Mouse (Mus musculus) adipocyte (in vitro differentiated cells): ENCODE results near the gene Saa1.
"Not testable (repeated sequence)": the region's sequence is repeated elsewhere in the genome, so short reads cannot be mapped to it uniquely, and the experiment has no call there.

ENCODE experiments used
- DNase-seq: peaks from one replicate; pipeline ENCODE4 v3.0.0-alpha.2; 2016; ENCODE audit warnings: low spot score

Saa1 gene

DNA sequence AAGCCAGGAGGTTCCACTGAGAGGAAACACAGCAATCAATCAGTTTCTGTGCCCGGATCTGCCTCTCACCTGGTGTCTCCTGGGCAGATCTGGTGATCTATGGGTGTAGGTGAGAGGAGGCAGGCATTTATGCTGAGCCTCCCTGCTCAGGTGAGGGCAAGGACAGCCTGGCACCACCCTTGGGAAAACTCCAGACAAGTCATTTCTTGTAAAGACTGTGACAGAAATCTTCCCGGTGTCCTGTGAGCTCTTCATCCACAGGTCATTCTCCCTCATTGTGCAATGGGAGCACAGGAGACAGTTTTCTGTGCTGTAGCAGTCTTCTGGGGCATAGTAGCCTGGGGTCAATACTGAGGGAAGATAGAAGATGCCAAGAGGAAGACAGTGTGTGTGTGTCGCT is at the start of gene Saa1:
Gene Saa1, minus strand, starts transcription at position 101 of the 400 bp plus-strand sequence.
- not testable (repeated sequence) for DNase-seq

DNA sequence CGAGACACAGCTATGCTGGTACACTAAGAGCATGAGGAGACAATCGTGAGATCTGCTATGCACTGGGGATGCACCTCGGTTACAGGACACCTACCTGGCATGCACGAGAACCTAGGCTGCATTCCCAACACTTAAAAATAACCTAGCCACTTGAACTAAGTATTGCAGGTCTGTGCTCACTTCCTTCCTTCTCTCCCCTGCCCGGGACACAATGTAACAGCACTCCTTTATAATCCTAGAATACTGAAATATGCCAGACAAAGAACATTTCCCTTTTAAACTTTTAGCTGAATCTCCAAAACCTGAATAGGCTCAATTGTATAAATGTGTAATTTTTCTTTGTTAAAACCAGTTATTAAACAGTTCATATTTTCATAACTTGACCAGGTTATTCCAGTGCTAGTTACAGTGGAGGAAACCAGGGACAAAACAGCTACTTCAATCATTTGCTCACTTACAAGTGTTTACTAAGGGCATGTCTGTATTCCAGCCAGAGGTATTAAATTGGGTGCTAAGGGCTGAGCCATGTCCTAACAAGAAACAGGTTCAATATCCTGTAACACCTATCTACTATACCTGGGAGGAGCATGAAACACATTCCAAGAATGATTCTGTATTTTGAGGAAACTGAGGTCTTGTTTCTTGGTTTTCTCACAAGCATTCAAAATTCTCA is 46.5 kb upstream of the Saa1 start:
- DNase-seq: no peak

DNA sequence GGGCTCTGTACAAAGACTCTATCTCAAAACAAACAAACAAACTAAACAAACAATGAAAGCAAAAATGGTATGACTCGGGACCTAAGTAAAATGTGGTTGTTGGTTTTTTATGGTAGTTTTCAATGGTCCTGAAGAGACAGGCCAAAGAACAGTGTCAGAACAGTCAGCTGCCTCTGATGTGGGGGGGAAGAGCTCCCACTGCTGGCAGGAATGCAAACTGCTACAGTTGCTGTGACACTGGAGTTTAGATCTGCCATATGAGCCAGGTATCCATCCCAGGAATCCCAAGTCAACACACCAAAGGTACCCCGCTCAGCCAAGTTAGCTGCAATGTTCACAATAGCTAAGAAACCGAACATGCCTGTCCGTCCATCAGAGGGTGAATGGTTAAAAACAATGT is 27.9 kb upstream of the Saa1 start:
- peak; percentile 78 for DNase-seq

DNA sequence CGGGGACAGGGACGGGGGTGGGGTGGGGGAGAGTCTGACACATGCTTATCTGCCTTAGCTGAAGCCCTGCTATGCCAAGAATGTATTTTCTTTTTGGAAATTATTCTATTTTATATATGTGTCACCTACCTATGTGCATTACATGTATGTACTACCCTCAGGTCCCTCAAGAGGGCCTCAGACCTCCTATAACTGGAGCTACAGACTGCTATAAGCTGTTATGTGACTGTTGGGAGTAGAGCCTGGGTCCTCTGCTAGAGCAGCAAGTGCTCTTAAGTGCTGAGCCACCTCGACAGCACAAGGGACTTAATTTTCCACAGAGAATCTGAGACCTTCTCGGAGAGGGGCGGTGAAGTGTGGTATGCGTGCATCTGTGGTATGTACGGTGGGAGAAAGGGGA is 25.7 kb upstream of the Saa1 start:
- no peak for DNase-seq

DNA sequence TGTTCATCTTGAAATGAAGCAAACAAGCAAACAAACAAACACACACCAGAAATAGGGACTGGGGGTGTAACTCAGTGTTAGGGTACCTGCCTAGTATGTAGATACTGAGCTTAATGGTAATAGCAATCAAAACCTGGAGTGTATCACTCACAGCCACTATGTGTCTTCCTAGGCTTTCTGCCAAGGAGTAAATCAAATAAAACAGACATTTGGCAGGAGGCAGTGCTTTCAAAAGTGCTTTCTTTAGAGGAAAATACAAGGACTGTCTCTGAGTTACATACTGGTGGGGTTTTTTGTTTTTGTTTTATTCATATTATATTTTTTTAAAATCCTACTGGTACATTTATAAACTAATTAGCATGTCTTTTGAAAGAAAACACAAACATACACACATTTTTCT is 24.6 kb upstream of the Saa1 start:
- DNase-seq: peak; percentile 35

DNA sequence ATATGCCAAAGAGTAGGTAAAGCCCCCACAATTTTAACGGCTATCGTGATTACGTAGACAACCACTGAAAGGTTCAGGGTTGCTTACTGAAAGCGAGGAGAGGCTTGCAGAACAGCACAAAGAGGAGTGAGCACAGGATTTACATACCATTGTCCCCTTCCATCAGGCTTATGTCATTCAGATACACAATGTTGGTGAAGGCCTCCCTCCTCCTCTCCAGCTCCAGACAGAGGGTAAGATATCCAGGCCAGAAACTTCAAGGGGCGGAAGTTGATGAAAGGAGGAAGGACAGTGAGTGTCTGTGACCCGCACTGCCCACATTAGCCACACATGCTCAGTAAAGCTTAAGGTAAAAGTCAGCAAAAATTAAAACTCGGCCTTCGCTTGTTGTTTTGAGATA is 21.9 kb upstream of the Saa1 start:
- DNase-seq: no peak

DNA sequence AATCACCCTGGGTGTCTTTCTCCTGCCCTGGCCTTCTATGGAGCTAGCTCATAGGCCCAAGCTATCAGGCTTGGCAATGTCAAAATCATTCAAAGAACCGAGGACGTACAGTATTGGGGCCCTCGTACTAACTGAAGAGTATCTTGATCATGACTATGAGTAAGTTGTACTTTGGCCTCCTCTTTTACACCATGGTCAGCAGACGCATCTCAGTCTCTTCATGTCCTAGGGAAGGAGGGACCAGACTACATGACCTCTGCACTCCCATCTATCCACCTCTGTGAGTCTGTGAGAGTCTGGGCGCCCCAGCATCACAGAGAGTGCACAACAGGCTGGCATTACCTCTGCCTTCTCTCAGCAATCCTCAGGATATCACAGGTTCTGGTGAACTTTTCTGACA is 19.8 kb upstream of the Saa1 start:
- DNase-seq: no peak

DNA sequence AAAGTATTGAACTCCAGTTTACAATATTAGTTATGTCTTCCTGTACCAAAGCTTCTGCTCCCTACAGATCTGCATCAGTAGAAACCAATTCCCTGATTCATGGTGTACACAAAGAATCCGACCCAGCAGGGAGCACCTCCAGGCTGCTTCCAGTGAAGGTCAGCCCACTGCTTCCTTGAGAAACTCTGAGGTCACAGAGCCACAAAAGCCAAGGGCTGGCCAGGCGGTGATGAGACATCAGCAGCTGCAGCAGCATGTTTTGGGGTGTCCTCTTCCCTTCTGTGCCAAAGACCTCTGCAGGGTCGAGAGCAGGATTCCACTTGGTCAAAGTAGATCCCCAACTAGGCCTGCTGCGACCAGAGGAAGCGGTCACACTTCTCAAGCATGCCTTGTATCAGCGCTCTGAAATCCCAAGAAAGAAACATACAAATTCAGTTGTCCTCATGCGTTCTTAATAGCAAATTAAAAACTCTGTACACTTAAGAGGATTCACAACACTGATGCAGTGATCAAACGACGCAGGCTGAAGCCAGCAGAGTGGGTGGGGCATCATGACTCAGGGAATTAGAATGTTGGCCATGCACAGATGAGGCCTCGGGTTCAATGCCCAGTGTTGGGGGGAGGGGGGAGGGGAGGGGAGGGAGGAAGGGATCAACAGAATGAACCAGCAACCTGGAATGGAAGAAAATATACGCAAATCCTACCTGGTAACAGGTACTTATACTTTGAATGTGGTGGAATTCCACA is 18.4 kb upstream of the Saa1 start:
- DNase-seq: no peak

DNA sequence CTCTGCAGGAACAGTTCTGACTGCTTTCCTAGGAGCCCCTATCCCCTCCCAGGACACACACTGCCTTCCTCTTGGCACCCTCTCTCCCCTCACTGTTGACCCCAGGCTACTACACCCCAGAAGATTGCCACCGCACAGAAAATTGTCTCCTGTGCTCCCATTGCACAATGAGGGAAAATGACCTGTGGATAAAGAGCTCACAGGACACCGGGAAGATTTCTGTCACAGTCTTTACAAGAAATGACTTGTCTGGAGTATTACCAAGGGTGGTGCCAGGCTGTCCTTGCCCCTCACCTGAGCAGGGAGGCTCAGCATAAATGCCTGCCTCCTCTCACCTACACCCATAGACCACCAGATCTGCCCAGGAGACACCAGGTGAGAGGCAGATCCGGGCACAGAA is 8.7 kb upstream of the Saa1 start, which contains the start of gene Saa2:
Gene Saa2, plus strand, starts transcription at position 301 of the 400 bp plus-strand sequence.
- no peak for DNase-seq

DNA sequence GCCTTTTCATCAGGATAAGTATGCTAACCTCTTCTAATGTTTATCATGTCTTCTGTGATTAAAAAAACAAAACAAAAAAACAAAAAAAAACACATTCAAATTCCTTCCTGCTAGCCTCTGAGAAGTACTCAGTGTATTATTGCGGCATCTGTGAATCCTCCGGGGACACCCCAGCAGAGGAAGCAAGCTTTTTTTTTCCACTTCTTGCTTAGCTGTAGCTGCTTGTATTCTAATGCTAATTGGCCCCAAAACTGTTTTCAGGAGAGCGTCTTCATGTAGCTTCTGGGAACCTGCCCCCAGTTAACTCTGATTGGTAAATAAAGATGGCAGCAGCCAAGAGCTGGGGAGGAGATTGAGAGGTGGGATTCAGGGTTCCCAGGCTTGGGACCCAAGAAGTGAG is 5.7 kb upstream of the Saa1 start:
- DNase-seq: peak; percentile 70

DNA sequence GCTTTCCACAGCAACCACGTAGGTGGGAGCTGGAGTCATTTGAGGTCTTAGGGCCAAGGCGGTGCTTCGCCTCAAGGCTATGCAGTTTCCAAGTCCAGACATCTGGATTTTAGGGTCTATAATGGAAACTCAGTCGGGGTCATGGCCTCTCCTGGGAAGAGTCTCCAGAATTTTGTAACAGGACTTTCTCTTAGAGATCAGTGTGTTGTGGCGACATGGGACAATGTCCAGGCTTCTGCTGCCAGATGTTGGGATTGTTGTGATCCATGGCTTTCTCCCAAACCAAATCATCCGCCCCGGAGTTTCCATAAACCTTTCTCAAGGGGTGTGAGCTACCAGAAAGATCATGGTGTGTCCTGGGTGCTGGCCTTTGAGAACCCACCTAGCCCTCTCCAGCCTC is 3.6 kb upstream of the Saa1 start:
- DNase-seq: peak; percentile 80

DNA sequence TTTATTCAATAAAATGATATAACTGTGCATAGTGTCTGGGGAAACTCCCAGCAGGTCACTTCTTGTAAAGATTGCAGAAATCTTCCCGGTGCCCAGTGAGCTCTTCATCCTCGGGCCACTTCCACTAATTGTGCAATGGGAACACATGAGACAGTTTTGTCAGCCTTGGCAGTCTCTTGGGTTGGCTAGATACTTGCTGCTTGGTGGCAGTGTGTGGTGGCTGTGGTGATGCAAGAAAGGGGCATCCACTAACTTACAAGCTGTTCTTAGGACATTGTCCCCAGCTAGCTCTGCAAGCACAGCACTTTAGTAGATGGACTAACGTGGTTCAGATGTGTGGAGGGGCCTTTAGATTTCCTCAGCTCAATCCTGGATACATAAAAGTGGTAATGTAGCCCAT is 3.0 kb upstream of the Saa1 start:
- DNase-seq: peak; percentile 91

DNA sequence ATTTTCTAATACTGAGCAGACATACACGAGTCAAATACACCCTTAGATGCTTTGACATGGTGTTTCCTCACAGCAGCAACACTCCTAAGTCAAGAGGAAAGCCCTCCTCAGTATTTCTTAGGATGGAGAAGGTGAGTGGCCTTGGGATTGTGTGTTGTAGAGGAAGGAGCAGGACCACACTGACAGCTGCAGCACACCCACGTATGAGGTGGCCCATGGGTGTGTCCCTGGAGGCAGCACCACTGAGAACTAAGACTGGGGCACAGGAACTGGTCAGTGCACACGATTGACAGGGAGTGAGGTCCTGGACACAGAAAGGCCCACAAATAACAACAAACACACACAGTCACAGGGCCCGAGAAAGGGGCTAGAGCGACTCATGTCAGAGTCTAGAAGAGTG is 2.7 kb downstream of the Saa1 start:
- DNase-seq: not testable (repeated sequence)

DNA sequence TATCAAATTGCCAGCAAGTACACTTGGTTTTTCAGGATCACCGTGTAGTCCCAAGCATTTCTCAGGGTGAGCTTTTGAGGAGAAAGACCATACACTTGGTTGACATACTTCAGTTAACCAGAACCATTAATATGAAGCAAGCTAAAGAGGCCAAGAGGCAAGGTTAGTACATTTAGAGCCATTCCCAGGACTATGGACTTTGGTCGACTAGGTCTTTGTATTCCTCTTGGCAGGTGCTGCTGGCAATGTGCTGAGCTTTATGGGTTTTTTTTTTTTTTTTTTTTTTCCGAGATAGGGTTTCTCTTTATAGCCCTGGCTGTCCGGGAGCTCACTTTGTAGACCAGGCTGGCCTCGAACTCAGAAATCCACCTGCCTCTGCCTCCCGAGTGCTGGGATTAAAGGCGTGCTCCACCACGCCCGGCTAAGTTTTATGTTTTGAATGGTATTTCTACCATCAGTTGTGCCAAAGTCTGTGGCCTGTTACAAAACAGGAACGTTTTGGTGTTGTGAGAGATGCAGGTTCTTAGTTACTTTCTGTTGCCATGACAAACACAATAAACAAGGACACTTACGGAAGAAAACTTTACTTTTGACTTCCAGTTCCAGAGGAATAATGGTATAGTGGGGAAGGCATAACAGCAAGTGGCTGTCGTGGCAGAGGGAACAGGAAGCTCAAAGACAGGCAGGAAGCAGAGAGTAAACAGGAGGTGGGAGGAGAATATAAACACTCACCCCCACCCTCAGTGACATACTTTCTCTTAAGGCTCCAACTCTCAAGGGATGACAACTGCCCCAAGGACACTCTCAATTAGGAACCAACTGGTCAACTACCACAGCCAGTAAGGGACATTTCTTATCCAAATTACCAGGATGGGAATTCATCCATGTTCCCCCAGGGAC is 4.0 kb downstream of the Saa1 start:
- no peak for DNase-seq

DNA sequence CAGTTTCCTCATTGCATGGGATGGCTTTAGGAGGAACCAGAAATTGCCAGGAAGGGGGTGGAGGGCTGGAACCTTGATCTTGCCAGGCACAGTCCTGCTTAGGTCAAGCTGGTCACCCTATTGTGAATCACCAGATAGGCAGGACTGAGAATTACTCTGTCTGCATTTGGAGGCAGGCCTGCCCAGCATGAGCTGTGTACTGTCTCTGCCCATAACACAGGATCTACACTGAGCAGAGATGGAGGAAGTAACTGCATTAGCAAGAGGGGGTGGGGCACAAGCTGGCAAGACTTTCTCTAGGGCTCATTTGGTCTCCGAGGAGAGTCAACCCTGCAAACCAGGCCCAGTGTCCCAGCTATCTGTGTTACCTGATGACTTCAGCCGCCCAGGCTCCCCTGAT is 7.8 kb downstream of the Saa1 start:
- DNase-seq: no peak

DNA sequence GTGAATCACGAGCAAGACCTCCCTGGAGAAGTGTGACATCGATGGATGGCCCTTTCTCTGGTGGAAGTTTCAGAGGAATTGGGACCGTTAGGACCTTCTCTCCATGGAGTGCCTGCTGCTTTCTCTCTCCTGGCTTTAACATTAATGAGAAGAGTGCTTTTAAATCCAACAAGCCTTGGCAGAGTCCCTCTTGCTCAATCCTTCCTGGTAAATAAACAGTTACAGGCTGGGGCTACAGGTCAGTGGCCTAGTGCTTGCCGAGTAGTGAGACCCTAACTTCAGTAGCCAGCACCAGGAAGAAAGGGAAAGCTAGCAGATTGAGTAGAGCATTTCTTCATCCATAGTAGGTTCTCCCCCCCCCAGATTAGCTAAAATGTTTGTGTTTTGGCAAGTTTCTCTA is 10.3 kb downstream of the Saa1 start, which contains the start of gene Saa4:
Gene Saa4, minus strand, starts transcription at position 146 of the 400 bp plus-strand sequence.
- no peak for DNase-seq

DNA sequence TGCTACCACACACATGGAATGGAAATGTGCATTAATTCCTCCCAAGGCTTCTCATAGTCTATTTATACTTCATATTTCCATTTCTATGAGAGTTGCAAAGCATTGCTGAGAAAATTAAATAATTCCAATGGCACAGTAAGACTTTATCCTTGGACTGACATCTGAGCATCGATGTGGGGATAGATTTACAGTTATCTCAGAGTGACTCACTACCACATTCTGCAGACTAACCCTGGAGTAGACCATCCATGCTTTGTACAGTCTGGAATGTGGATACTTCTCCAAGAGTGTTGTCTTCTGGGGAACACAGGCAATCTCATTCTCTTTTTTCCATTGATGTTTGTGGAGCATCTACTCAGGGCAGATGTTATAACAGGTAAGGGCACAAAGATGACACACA is 15.2 kb downstream of the Saa1 start:
- no peak for DNase-seq

DNA sequence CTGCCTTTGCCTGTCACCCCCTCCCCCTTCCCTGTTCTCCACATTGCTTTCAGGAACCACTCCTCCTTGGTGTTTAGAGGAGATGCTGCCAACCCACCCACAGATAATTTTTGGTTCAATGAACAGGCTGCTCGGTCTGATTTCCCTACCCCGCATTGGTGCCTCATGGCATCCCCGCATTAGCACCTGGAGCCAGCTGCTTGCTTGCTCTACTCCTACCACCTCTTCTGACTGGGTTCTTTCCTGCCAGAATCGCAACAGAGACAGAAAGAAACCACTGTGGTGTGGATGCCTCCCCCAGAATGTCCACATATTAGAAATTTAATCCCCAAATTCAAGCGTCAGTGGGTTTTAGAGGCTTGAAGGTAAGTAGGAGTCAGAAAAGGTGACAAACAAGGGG is 18.4 kb downstream of the Saa1 start:
- DNase-seq: no peak

DNA sequence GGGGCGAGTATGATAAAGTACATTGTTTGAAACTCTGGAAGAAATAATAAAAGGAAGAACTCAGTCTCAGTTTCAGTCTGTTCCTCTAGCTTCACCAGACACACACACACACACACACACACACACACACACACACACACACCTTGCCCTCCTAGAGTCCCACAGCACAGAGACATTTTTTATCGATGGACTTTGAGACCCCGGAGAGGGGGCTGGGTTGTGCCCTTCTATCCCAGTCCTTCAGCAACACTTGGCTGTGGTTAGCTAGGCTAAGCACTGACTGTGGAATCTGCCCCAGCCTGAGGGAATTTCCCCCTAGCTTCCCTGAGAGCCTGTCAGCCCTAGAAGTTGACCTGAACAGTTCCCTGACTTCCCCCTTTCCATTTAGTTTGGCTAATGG is 18.9 kb downstream of the Saa1 start:
- DNase-seq: no peak

DNA sequence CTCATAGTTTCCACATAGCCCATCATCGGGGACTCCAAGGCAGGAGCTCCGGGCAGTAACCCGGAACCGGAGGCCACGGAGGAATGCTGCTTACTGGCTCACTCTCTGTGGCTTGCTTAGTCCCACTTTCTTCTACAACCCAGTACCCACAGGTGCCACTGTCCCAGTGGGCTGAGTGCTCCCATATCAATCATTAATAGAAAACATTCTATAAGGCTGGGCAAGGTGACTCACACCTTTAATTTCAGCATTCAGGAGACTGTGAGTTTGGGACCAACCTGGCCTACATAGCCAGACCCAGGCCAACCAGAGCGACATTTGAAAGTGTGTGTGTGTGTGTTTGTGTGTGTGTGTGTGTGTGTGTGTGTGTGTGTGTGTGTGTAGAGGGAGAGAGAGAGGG is 19.4 kb downstream of the Saa1 start:
- no peak for DNase-seq

DNA sequence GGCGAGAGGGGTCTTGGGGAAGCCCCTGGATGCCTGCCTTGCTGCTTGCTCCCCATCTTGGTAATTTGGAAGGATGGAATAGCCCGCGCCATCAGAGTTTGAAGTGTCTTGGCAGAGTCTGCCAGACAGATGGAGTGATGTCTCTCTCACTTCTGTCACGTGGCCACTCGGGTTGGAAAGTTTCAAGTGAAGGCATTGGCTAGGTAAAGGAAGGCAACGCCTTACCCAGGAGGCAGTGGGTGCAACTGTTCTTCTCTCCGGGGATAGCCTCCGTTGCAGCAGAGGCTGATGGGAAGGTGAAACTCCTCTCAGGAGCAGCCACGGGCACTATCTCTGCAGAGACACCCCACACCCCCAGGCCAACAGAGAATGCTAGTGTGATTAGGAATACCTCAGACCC is 22.3 kb downstream of the Saa1 start:
- DNase-seq: no peak

DNA sequence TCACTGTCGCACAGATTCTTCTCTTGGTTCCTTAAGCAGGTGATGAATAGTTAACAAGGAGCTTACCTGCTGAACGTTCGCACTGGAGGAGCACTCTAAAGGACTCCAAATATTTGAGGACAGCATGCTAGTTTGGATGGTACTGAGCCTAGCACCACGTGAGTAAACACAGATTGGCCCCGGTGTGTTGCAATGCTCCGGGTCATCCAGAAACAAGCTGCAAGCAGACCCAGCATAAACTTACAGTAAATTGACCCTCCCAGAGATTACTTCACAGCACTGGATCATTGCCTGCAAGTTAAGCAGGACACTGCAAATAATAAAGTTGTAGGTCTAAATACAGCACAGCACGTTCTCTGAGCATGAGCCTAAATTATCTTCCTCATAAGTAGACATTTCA is 23.3 kb downstream of the Saa1 start:
- peak; percentile 89 for DNase-seq
